Mouse (Mus musculus): Measurements from ENCODE around the gene Serpinb7.

The Serpinb7 gene

DNA sequence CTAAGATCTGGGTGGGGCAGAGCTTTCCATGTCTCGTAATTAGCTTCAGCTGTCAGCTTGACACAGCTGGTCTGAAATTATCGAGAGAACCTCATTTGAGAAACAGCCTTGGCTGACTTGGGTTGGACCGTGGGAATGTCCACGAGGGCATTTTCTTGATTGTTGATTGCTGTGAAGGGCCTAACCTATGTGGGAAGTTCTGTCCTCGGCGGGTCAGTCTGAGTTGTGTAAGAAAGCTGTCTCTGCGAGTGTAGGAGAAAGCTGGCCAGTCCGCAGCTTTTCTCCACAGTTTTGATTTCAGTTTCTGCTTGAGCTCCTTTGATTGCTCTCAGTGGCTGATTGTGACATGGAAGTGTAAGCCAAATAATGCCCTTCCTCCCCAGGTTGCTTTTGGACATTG lies 90.1 kb downstream of the Serpinb7 start:
- no peak for DNase-seq (ENCODE audit: low spot score in 2 of 2)

DNA sequence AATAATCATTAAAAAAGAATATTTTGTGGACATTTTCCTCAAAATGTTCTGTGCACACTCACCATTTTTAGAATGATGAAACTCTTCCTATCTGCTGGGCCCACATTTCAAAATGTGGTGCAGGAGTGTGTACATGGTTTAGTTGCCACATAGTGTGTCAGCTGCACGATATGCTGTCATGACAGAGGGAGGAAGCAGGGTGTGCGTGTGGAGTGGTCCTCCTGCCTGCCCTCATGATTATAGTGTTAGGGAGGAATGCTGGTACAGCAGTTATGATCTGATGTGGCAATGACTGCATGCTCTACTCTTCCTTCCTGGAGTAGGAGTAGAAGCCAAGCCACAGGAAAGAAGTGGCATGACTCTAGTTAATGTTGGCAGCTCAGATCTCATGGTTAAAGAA lies 97.3 kb downstream of the Serpinb7 start:
- no peak for DNase-seq (ENCODE audit: low spot score in 2 of 2)

DNA sequence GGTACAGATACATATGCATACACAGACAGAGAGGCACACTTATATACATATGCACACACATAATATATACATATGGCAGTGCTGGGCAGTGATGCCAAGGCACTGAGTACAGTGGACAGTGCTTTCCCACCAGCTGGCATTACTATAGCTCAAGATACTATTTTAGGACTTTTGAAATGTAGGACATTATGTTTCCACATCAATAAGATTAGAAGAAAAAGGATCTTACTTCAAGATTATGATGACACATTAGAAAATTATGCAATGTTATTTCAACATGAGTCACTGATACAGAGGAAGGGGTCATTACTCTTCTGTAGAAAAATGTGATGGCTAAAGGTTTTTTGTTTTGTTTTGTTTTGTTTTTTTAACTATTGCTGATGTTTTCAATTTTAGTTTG lies 102.6 kb downstream of the Serpinb7 start:
- no peak for DNase-seq (ENCODE audit: low spot score in 2 of 2)
